Mouse (Mus musculus) heart, adult 9 months (tissue): ENCODE results near the gene Mx1.

Experiments used
- DNase-seq, 2 experiments: peaks; one replicate each; pipeline ENCODE4 v3.0.0; 2022; ENCODE audit warnings: low spot score in 2 of 2

Mx1 gene

GRCm38 (mm10) chr16:97443670-97444263, 18.9 kb downstream of the Mx1 start:
- peak; percentile 30 to 46 for DNase-seq

GRCm38 (mm10) chr16:97441967-97442366, 20.7 kb downstream of the Mx1 start:
- no peak for DNase-seq

GRCm38 (mm10) chr16:97438191-97438590, 24.5 kb downstream of the Mx1 start:
- DNase-seq = no peak

GRCm38 (mm10) chr16:97437448-97438056, 25.2 kb downstream of the Mx1 start:
- no peak for DNase-seq

GRCm38 (mm10) chr16:97434206-97434605, 28.5 kb downstream of the Mx1 start:
- no peak for DNase-seq

GRCm38 (mm10) chr16:97431328-97431727, 31.4 kb downstream of the Mx1 start:
- peak; percentile 58 to 71 for DNase-seq

- no peak for DNase-seq
Measured at GRCm38 (mm10) chr16:97430091-97430490, 32.6 kb downstream of the Mx1 start.

- no peak for DNase-seq
Measured at GRCm38 (mm10) chr16:97428026-97428425, 34.7 kb downstream of the Mx1 start.

GRCm38 (mm10) chr16:97423627-97424026, 39.1 kb downstream of the Mx1 start:
- DNase-seq = no peak

GRCm38 (mm10) chr16:97421671-97422070, 41.0 kb downstream of the Mx1 start:
- DNase-seq = no peak

- DNase-seq = no peak
Measured at GRCm38 (mm10) chr16:97418749-97419453, 43.8 kb downstream of the Mx1 start.

- DNase-seq = peak; percentile 36 to 37
Measured at GRCm38 (mm10) chr16:97417896-97418542, 44.7 kb downstream of the Mx1 start.

- DNase-seq = no peak
Measured at GRCm38 (mm10) chr16:97405476-97406012, 57.2 kb downstream of the Mx1 start.

- no peak for DNase-seq
Measured at GRCm38 (mm10) chr16:97402213-97402785, 60.4 kb downstream of the Mx1 start.

GRCm38 (mm10) chr16:97401741-97402140, 61.0 kb downstream of the Mx1 start:
- no peak for DNase-seq

GRCm38 (mm10) chr16:97399991-97400390, 62.7 kb downstream of the Mx1 start:
- no peak for DNase-seq

GRCm38 (mm10) chr16:97397945-97398531, 64.7 kb downstream of the Mx1 start:
- no peak for DNase-seq
